Mouse (Mus musculus) layer of hippocampus, adult 9-11 months (tissue): ENCODE data around the gene Urb1.

Experiments used
- DNase-seq: peaks from one replicate; pipeline ENCODE4 v3.0.0; 2022

Urb1 gene

DNA sequence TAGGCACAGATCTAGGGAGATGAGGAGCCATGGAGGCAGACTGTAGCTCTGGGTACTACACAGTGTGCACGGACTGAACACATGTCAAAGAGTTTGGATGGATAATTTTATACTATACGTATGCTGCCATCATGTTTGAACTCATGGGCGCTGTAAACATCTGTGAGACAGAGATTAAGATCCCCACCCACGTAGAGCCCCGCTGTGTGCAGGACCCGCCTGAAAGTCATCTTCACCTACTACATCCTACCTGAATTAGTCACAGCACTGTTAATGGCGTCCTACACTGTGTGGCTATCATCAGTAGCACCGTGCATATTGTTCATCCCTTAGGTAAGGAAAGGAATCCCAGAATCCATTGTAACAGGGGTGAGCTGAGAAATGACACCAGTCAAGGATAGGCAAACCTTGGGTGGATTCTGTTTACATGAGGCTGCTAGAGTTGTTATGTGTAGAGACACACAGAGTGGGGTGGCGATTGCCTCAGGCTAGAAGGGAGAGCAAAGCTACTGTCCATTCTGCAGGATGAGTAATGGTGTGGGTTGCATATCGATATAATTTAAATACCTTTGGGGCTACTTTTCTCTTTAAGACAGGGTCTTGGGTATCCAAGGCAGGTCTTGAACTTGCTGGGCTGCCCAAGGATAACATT is 12.2 kb upstream of the Urb1 start:
- DNase-seq = no peak

- no peak for DNase-seq
Observed at GRCm38 (mm10) chr16:90821046-90821697, 11.0 kb upstream of the Urb1 start.

DNA sequence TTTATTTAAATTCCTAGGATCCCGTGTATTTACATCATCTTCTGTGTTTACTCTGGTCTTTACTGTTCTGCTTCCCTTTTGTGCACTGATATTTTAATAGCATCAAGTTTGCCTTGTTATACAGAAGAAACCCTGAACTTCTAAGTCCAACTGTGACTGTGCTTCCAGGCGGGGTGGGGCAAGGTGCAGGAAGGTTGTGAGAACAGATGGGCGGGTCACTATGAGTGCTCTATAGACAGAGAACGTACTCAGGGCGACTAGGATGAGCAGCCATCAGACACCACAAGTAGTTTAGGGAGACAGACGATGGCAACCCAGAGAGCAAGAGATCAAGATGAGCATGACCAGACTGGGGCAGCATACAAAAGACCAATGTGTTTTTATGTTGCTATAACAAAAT is 10.1 kb upstream of the Urb1 start:
- no peak for DNase-seq

- no peak for DNase-seq
Observed at GRCm38 (mm10) chr16:90812086-90812485, 1.9 kb upstream of the Urb1 start.

- DNase-seq = no peak
Observed at GRCm38 (mm10) chr16:90810716-90811256, 573 bp upstream of the Urb1 start.

DNA sequence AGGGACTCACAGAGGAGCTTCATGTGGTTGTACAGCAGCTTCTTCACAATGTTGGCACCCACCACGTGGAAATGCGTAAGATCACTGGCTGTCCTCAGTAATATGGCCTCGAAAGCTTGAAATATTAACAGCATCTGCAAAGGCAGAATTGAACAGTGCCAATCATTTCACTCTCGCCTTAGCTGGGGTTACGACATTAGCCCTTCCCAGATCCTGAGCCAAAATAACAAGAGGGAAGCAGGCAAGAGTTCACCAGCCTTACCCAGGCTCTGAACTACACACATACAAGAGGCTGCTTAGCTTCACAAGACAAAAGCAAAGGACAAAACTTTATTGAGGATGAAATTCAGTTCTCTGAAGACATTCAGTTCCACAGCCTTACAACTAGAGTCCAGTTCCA is 5.7 kb downstream of the Urb1 start:
- DNase-seq = no peak

- no peak for DNase-seq
Observed at GRCm38 (mm10) chr16:90801928-90802327, 8.3 kb downstream of the Urb1 start.

- no peak for DNase-seq
Observed at GRCm38 (mm10) chr16:90801251-90801650, 9.0 kb downstream of the Urb1 start.

GRCm38 (mm10) chr16:90799840-90800239 is 10.4 kb downstream of the Urb1 start:
- DNase-seq = no peak

GRCm38 (mm10) chr16:90798848-90799247 is 11.4 kb downstream of the Urb1 start:
- DNase-seq = no peak

DNA sequence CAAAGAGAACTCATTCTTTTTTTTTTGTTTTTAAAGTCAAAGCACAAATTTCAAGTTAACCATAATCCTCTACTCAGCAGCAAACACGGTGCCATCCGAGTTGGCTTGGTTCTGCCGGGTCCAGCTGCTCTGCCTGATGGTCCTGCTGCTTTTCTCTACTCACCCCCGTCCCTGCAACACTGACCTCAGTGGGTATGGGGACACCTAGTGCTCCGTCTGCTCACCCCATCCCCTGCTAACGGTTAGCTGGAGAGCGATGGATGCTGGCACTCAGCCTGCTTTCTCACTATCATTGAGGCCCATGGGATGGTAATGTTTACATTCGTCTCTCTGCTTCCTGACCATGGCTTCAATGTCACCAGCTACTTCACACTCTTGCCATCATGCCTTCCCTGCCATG is 11.8 kb downstream of the Urb1 start:
- no peak for DNase-seq

- no peak for DNase-seq
Observed at GRCm38 (mm10) chr16:90794708-90795107, 15.5 kb downstream of the Urb1 start.

GRCm38 (mm10) chr16:90792500-90792899 is 17.7 kb downstream of the Urb1 start:
- no peak for DNase-seq

DNA sequence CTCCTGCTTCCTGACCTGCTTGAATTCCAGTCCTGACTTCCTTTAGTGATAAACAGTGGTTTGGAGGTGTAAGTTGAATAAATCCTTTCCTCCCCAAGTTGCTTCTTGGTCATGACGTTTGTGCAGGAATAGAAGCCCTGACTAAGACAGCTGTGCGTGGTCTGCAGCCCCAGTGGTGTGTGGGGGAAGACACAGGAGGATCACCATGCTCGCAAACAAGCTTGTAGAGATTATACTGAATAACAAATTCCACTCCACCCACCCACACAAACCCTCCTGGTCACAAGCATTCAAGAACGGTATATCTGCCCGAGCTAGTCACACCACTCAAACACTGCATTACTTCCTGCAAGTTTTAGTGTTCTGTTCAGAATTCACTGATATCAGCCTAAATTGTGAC is 18.1 kb downstream of the Urb1 start:
- DNase-seq = no peak

- DNase-seq = no peak
Observed at GRCm38 (mm10) chr16:90790946-90791345, 19.3 kb downstream of the Urb1 start.

DNA sequence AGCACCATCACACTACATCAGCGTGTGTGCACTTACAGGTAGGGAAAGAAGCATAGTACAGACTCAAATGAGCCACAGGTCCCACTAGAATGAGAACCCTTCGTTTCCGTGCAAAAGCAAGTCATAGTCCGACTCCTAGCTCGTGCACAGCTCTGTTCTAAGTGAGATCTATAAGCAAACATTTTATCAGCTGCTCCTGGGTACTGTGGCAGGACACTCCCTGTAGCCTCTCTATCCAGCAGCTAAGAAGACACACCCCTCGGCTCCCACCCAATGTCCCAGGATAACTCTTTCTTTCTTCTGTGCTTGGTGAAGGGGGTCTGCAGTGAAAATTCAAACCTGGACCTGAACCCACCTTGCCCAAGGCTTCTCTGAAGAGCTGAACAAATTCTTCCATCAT is 21.6 kb downstream of the Urb1 start:
- no peak for DNase-seq

DNA sequence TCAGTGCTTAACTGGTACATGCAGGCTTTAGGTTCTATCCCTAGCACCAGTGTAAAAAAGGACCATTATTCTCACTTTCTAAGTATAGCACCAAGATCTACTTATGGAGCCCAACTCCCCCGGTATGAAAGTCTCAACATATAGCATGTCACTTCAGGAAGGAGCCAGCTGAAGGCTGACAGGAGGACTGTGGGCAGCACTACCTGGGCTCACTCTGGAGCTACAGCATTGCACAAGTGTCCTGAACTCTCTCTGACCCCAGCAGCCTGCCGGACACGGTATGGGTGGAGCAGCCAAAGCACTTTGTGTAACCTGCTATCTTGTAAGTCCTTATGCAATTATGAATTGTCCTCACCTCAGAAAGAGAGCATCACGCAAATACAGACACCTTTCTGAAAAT is 25.0 kb downstream of the Urb1 start:
- no peak for DNase-seq

DNA sequence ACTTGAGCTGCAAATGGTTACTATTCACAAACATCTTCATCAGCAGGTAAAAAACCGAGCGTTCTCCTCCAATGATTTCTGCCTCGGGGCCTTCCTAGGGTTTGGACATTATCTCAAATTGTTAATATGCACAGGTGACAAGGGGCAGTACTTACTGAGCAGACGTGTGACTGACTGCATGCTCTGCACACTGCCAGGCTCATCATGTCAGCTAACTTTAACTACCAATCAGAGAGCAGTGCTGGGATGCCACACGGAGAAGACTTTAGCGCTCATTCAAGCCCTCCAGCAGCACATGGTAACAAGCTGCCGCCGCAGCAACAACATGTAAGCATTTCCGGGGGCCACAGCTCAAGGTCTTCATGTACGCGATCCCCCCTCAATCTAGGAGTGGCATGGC is 26.9 kb downstream of the Urb1 start:
- DNase-seq = no peak

- DNase-seq = no peak
Observed at GRCm38 (mm10) chr16:90779783-90780182, 30.4 kb downstream of the Urb1 start.

- no peak for DNase-seq
Observed at GRCm38 (mm10) chr16:90775946-90776520, 34.2 kb downstream of the Urb1 start.

- no peak for DNase-seq
Observed at GRCm38 (mm10) chr16:90774646-90775045, 35.6 kb downstream of the Urb1 start.

GRCm38 (mm10) chr16:90774216-90774615 is 36.0 kb downstream of the Urb1 start:
- no peak for DNase-seq

DNA sequence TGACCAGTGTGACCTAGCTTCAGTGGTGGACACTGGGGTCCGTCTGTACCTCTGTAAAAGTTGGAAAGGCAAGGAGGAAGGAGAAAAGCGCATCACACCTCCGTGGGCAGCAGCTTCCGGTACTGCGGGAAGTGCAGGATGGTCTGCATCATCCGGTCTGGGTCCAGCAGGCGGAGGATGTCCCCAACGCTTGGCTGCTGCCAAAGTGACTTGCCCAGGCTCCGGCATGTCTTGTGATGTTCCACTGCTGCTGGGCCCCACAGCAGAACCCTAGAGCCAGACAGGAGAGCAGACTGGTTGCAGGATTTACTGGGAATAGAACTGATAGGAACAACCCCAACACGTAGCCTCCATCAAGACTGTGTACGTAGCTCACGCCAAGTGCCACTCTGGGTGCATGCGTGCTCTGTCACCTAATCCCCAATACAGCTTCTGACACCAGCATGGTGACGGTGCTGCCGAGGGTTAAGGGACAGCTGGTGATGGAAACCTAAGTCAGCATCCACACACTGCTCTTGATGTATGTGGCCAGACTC is 43.2 kb downstream of the Urb1 start:
- DNase-seq = no peak
